Mouse (Mus musculus): ENCODE measurements around the gene Itgb4. TPM values are rescaled to one million over a fixed set of nuclear protein-coding genes. Genes with fewer than 3 reads are reported as not detected.

Gene Itgb4
- 1 to 10 TPM; 3.1 to 4.7 TPM for total RNA-seq (2021)
- long read RNA-seq, experiment 1, partial matches to known transcripts: 1 of 3 reads
- long read RNA-seq, experiment 1, other reads (novel, unspliced or antisense): 2 of 3 reads
- long read RNA-seq, experiment 2, full-length matches to known transcripts: 1 of 9 reads
- long read RNA-seq, experiment 2, partial matches to known transcripts: 3 of 9 reads
- long read RNA-seq, experiment 2, other reads (novel, unspliced or antisense): 5 of 9 reads

GRCm38 (mm10) chr11:115974309-115975082 is at the start of gene Itgb4:
Gene Itgb4, plus strand, starts transcription at chr11:115974709.
- DNase-seq: peak; percentile 34

GRCm38 (mm10) chr11:115929031-115929430 is 45.5 kb upstream of the Itgb4 start:
- no peak for DNase-seq

GRCm38 (mm10) chr11:115929818-115930217 is 44.7 kb upstream of the Itgb4 start:
- DNase-seq: no peak

- no peak for DNase-seq
Measured at GRCm38 (mm10) chr11:115931235-115931634, 43.3 kb upstream of the Itgb4 start.

- peak; percentile 98 for DNase-seq
Measured at GRCm38 (mm10) chr11:115933108-115933746, 41.3 kb upstream of the Itgb4 start, which contains the start of the genes Sap30bp and Recql5. Gene Sap30bp, plus strand, starts transcription at chr11:115933282. Gene Recql5, minus strand, starts transcription at chr11:115933477.

GRCm38 (mm10) chr11:115933747-115934110 is 40.8 kb upstream of the Itgb4 start:
- DNase-seq: no peak

GRCm38 (mm10) chr11:115939690-115940329 is 34.7 kb upstream of the Itgb4 start:
- peak; percentile 74 for DNase-seq

- DNase-seq: no peak
Measured at GRCm38 (mm10) chr11:115941980-115942379, 32.5 kb upstream of the Itgb4 start.

- no peak for DNase-seq
Measured at GRCm38 (mm10) chr11:115945247-115945646, 29.3 kb upstream of the Itgb4 start.

GRCm38 (mm10) chr11:115946221-115946828 is 28.2 kb upstream of the Itgb4 start:
- no peak for DNase-seq

- no peak for DNase-seq
Measured at GRCm38 (mm10) chr11:115948316-115948715, 26.2 kb upstream of the Itgb4 start.

- DNase-seq: no peak
Measured at GRCm38 (mm10) chr11:115950719-115951118, 23.8 kb upstream of the Itgb4 start.

GRCm38 (mm10) chr11:115954712-115955111 is 19.8 kb upstream of the Itgb4 start:
- DNase-seq: no peak

GRCm38 (mm10) chr11:115955195-115955858 is 19.2 kb upstream of the Itgb4 start:
- DNase-seq: peak; percentile 55

GRCm38 (mm10) chr11:115956453-115956852 is 18.1 kb upstream of the Itgb4 start:
- no peak for DNase-seq

GRCm38 (mm10) chr11:115957971-115958370 is 16.5 kb upstream of the Itgb4 start:
- no peak for DNase-seq

GRCm38 (mm10) chr11:115959018-115959417 is 15.5 kb upstream of the Itgb4 start:
- DNase-seq: no peak

- DNase-seq: no peak
Measured at GRCm38 (mm10) chr11:115962651-115963412, 11.7 kb upstream of the Itgb4 start.

GRCm38 (mm10) chr11:115964977-115965604 is 9.4 kb upstream of the Itgb4 start:
- peak; percentile 84 for DNase-seq

GRCm38 (mm10) chr11:115968731-115969405 is 5.6 kb upstream of the Itgb4 start:
- DNase-seq: no peak

Data from adrenal gland, postnatal 10 days (tissue).